Mouse (Mus musculus) forebrain, postnatal 0 days (tissue): ENCODE results near the gene Nudt3. TPM values are rescaled to one million over a fixed set of nuclear protein-coding genes. Genes with fewer than 3 reads are reported as not detected.

ENCODE experiments used
- ATAC-seq: fragments of 200-750 bp; cut with Nextera tagmentation; 2 replicates; pipeline ENCODE4 v1.8.0; 2017; ENCODE audit warnings: mild to moderate bottlenecking, moderate library complexity
- DNase-seq: peaks from one replicate; pipeline ENCODE4 v3.0.0-alpha.2; 2015
- H3K27ac ChIP-seq: fragments of 300-500 bp; sonication (generic); 2 replicates; pipeline ENCODE4 v1.5.1; 2014; ENCODE audit warnings: low read depth, mild to moderate bottlenecking, antibody characterized with exemption, low read length, moderate library complexity, mixed read lengths
- H3K27me3 ChIP-seq: fragments of 300-500 bp; sonication (generic); 2 replicates; pipeline ENCODE4 v1.6.1; 2014; ENCODE audit warnings: mild to moderate bottlenecking, low read length, mixed read lengths; ENCODE audit not compliant: insufficient read depth
- H3K36me3 ChIP-seq: fragments of 300-500 bp; sonication (generic); 2 replicates; pipeline ENCODE4 v1.6.1; 2014; ENCODE audit warnings: mild to moderate bottlenecking, moderate library complexity; ENCODE audit not compliant: insufficient read depth
- H3K4me1 ChIP-seq: fragments of 300-500 bp; sonication (generic); 2 replicates; pipeline ENCODE4 v1.6.1; 2014; ENCODE audit warnings: antibody characterized with exemption; ENCODE audit not compliant: insufficient read depth
- H3K4me2 ChIP-seq: fragments of 300-500 bp; sonication (generic); 2 replicates; pipeline ENCODE4 v1.6.1; 2014; ENCODE audit warnings: low read depth, mild to moderate bottlenecking, moderate library complexity
- H3K4me3 ChIP-seq: fragments of 300-500 bp; sonication (generic); 2 replicates; pipeline ENCODE4 v1.5.1; 2014; ENCODE audit warnings: low read depth, low read length, mixed read lengths
- H3K9ac ChIP-seq: fragments of 300-500 bp; sonication (generic); 2 replicates; pipeline ENCODE4 v1.6.1; 2014; ENCODE audit warnings: mild to moderate bottlenecking
- H3K9me3 ChIP-seq: fragments of 300-500 bp; sonication (generic); 2 replicates; pipeline ENCODE4 v1.6.1; 2016; ENCODE audit warnings: low read length
- CTCF ChIP-seq: sonication (generic); IDR thresholded peaks from 2 replicates; pipeline ENCODE4 v1.5.1; 2016; ENCODE audit warnings: antibody characterized with exemption, control low read depth, low read depth
- WGBS: fragments of 180-500 bp; shearing (Covaris S2); extraction: QIAGEN DNeasy Blood & Tissue Kit; methylation state at CpG from one replicate; pipeline ENCODE4 v1.1.7; 2014; 5-methylcytosine and 5-hydroxymethylcytosine counted together
- polyA plus RNA-seq: library from polyadenylated mRNA; unstranded; fragments of >200 nt; fragmentation: Nextera tagmentation; extraction: Ambion mirVana; gene quantifications from 2 replicates; pipeline ENCODE4 v1.2.1, GENCODE M21; 2015
- total RNA-seq: library from RNA; depleted of rRNA; stranded (reverse); fragments of >200 nt; gene quantifications from 2 replicates; pipeline ENCODE4 v1.2.3, GENCODE M21; 2014

The Nudt3 gene
- total and polyA plus RNA-seq, 2 experiments from 2014 or later = 249 to 329 TPM

- no peak overlapping the region for H3K4me3 ChIP-seq
- H3K27me3 ChIP-seq = no peaks in the 10 kb centered on the region
- H3K9ac ChIP-seq = no peak overlapping the region
- DNase-seq = no peak
- peak; percentile 50 for TF ChIP-seq CTCF
- no peaks in the 10 kb centered on the region for H3K9me3 ChIP-seq
- H3K27ac ChIP-seq = peak overlapping the region; percentile 10; the same call in 1 of the 2 replicates
- 63% methylated on average over 6 of the region's 6 CpGs for WGBS
- no peak overlapping the region for H3K4me2 ChIP-seq
- peaks cover 43% of the 10 kb centered on the region for H3K36me3 ChIP-seq
- H3K4me1 ChIP-seq = no peaks in the 10 kb centered on the region
- 0 out of 2 replicates have a peak, but pooled peaks have one; percentile 7 for ATAC-seq
Observed at GRCm38 (mm10) chr17:27577468-27577867, 45.8 kb downstream of the Nudt3 start.

GRCm38 (mm10) chr17:27576056-27576455 is 47.2 kb downstream of the Nudt3 start:
- Histone ChIP-seq H3K4me1 (no peaks in the 10 kb centered on the region), H3K9ac (no peak overlapping the region), H3K4me3 (no peak overlapping the region), H3K27ac (no peak overlapping the region), H3K4me2 (no peak overlapping the region), H3K27me3 (no peaks in the 10 kb centered on the region), H3K36me3 (peaks cover 30% of the 10 kb centered on the region), H3K9me3 (no peaks in the 10 kb centered on the region)
- WGBS = 92% methylated on average over 7 of the region's 7 CpGs
- DNase-seq (no peak), ATAC-seq (no peak)
- TF ChIP-seq CTCF = no peak

- Histone ChIP-seq H3K27ac (peak overlapping the region; percentile 54), H3K4me3 (no peak overlapping the region), H3K9me3 (no peaks in the 10 kb centered on the region), H3K27me3 (no peaks in the 10 kb centered on the region), H3K9ac (no peak overlapping the region), H3K4me1 (no peaks in the 10 kb centered on the region), H3K4me2 (no peak overlapping the region), H3K36me3 (peaks cover 22% of the 10 kb centered on the region)
- no peak for TF ChIP-seq CTCF
- 62% methylated on average over 10 of the region's 10 CpGs for WGBS
- DNase-seq (no peak), ATAC-seq (peak; percentile 40; the same call in 1 of the 2 replicates)
Observed at GRCm38 (mm10) chr17:27575116-27575776, 48.0 kb downstream of the Nudt3 start.

GRCm38 (mm10) chr17:27574470-27575115 is 48.7 kb downstream of the Nudt3 start:
- no peak overlapping the region for H3K4me3 ChIP-seq
- peaks cover 18% of the 10 kb centered on the region for H3K36me3 ChIP-seq
- H3K27me3 ChIP-seq = no peaks in the 10 kb centered on the region
- TF ChIP-seq CTCF = no peak
- WGBS = 70% methylated on average over 16 of the region's 16 CpGs
- DNase-seq (peak; percentile 81), ATAC-seq (peak; percentile 81)
- no peaks in the 10 kb centered on the region for H3K4me1 ChIP-seq
- no peak overlapping the region for H3K4me2 ChIP-seq
- H3K9me3 ChIP-seq = no peaks in the 10 kb centered on the region
- H3K9ac ChIP-seq = no peak overlapping the region
- H3K27ac ChIP-seq = peak overlapping the region; percentile 54

GRCm38 (mm10) chr17:27573772-27574320 is 49.4 kb downstream of the Nudt3 start:
- Histone ChIP-seq H3K27me3 (no peaks in the 10 kb centered on the region), H3K4me3 (no peak overlapping the region), H3K9ac (no peak overlapping the region), H3K9me3 (no peaks in the 10 kb centered on the region), H3K4me2 (no peak overlapping the region), H3K36me3 (peaks cover 12% of the 10 kb centered on the region), H3K27ac (no peak overlapping the region), H3K4me1 (no peaks in the 10 kb centered on the region)
- DNase-seq (no peak), ATAC-seq (no peak)
- 86% methylated on average over 10 of the region's 10 CpGs for WGBS
- TF ChIP-seq CTCF = no peak

GRCm38 (mm10) chr17:27571315-27571714 is 52.0 kb downstream of the Nudt3 start:
- Histone ChIP-seq H3K27me3 (no peaks in the 10 kb centered on the region), H3K27ac (no peak overlapping the region), H3K4me3 (no peak overlapping the region), H3K4me1 (no peaks in the 10 kb centered on the region), H3K36me3 (peaks cover 9% of the 10 kb centered on the region), H3K4me2 (no peak overlapping the region), H3K9ac (no peak overlapping the region), H3K9me3 (no peaks in the 10 kb centered on the region)
- no peak for DNase-seq
- TF ChIP-seq CTCF = no peak
- no peak for ATAC-seq
- 79% methylated on average over 8 of the region's 8 CpGs for whole genome bisulfite sequencing

GRCm38 (mm10) chr17:27568228-27568627 is 55.1 kb downstream of the Nudt3 start:
- TF ChIP-seq CTCF = no peak
- no peaks in the 10 kb centered on the region for H3K27me3 ChIP-seq
- H3K9ac ChIP-seq = no peak overlapping the region
- H3K4me1 ChIP-seq = peaks cover 8% of the 10 kb centered on the region; the same call in 1 of the 2 replicates
- no peaks in the 10 kb centered on the region for H3K9me3 ChIP-seq
- no peak overlapping the region for H3K27ac ChIP-seq
- 86% methylated on average over 5 of the region's 5 CpGs for WGBS
- H3K36me3 ChIP-seq = no peaks in the 10 kb centered on the region; the same call in 1 of the 2 replicates
- H3K4me2 ChIP-seq = no peak overlapping the region
- ATAC-seq = no peak
- no peak for DNase-seq
- H3K4me3 ChIP-seq = no peak overlapping the region
